In the genomic region with DNA sequence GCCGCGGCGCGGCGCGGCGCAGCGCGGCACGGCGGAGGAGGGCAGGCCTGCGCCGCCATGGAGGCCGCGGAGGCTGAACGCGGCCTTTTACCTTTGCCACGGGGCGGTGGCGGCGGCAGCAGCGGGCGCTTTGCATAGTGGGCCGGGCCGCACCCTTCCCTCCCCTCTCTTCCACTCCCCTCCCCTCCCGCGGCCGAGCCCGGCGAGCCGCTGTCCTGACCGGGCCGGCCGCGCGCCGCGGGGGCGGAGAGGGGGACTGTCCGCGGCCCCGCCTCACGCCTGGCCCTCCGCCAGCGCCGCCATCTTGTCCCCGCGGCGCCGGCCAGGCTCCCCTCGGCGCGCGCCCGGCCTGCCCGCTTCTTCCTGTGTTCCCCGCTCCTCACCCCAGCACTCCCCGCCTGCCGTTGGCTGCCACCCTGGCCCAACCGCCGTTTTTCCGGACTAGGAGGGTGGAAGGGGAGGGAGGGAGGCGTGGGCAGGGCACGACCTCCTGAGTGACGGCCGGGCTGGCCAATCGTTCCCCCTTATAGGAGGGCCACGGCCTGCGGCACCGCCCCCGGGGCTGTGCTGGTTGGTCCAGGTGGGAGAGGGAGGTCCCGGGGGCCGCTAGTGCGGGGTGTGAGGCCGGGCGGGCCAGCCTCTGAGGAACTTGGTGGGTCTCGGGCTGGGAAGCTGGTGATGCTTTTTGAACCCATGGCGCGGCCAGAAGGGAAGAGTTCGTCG, we compare ENCODE assay signal across 8 mouse cellular contexts. TPM values are rescaled to one million over a fixed set of nuclear protein-coding genes. Genes with fewer than 3 reads are reported as not detected.
DNase-seq lines count a peak whose midpoint lies in the region; ATAC-seq lines count a peak whose summit lies in the region.

No protein-coding gene starts in this region.

- H3K4me3 ChIP-seq in hindbrain, embryonic 15.5 days, result peak overlapping the region; percentile 96

- no peaks in the 10 kb centered on the region for H3K9me3 ChIP-seq in hindbrain, embryonic 15.5 days

- peak overlapping the region; percentile 98 for H3K27ac ChIP-seq in hindbrain, embryonic 15.5 days (replicated peaks)

- H3K36me3 ChIP-seq in hindbrain, embryonic 15.5 days, result no peaks in the 10 kb centered on the region

- DNase-seq in T-cell, adult 2 months (ENCODE audit: low spot score), result peak; percentile 99
- peak; percentile 100 for DNase-seq in cerebellum, postnatal 36 days
- DNase-seq in frontal cortex, postnatal 36 days (ENCODE audit: low spot score in 2 of 2), result peak; percentile 100
- DNase-seq in left cerebral cortex, adult 11 months (ENCODE audit: low spot score), result peak; percentile 100
- peak; percentile 100 for DNase-seq in lung, postnatal 4 days
- peak; percentile 95 for DNase-seq in retina, postnatal 7 days (ENCODE audit: low read depth, low spot score)
- DNase-seq in urinary bladder, adult 2 months (ENCODE audit: low spot score), result peak; percentile 100

- peak; percentile 99 for ATAC-seq in hindbrain, embryonic 15.5 days (ENCODE audit: low FRiP score, low read depth)

- peak overlapping the region; percentile 67 for H3K4me2 ChIP-seq in hindbrain, embryonic 15.5 days

- no peaks in the 10 kb centered on the region for H3K27me3 ChIP-seq in hindbrain, embryonic 15.5 days

- 0% methylated on average over 57 of the region's 81 CpGs for WGBS in hindbrain, embryonic 15.5 days

- H3K9ac ChIP-seq in hindbrain, embryonic 15.5 days, result peak overlapping the region; percentile 97

- H3K4me1 ChIP-seq in hindbrain, embryonic 15.5 days (replicated peaks), result peaks cover 38% of the 10 kb centered on the region

RNA-seq across cellular contexts. Expression of gene Nr2c2, which starts 0.7 kb away (rescaled TPM):
- polyA plus RNA-seq in hindbrain, embryonic 15.5 days (2015; fragmentation: Nextera tagmentation; extraction: Ambion mirVana), result 36.5 and 39.4 TPM in 2 replicates
- 18.9 and 19.7 TPM in 2 replicates for polyA plus RNA-seq in urinary bladder, adult 2 months (2012; rRNA removed)

Comparison
In these comparisons a context has a peak if more than half of its experiments do, and no peak if none do; other contexts are left out.
1. Peak in every context shown above with its lines: DNase-seq, ATAC-seq, H3K4me3 ChIP-seq and H3K27ac ChIP-seq.